Mouse (Mus musculus) E14TG2a.4 (cell line): ENCODE measurements around the gene Nucb1.

Source experiments
- CTCF ChIP-seq: conservative IDR thresholded peaks from 2 replicates; pipeline ENCODE4 v1.5.1; 2014; ENCODE audit warnings: low read length
- NANOG ChIP-seq: IDR thresholded peaks from 2 replicates; pipeline ENCODE4 v1.6.1; 2014; ENCODE audit warnings: borderline replicate concordance, low read length, mixed read lengths

- TF ChIP-seq CTCF (no peak), NANOG (no peak)
Observed at GRCm38 (mm10) chr7:45446589-45446988, 63.6 kb downstream of the Nucb1 start.
